Mouse (Mus musculus) testis, postnatal 10 days (tissue): ENCODE measurements around the gene B3galt6.

ENCODE experiments used
- DNase-seq: peaks from one replicate; pipeline ENCODE4 v3.0.0; 2021; ENCODE audit warnings: low spot score

Gene B3galt6

GRCm38 (mm10) chr4:155991211-155991907, 1.1 kb downstream of the B3galt6 start:
- DNase-seq = no peak

GRCm38 (mm10) chr4:155983788-155984187, 8.7 kb downstream of the B3galt6 start:
- no peak for DNase-seq

GRCm38 (mm10) chr4:155981436-155982082, 10.9 kb downstream of the B3galt6 start:
- DNase-seq = no peak

GRCm38 (mm10) chr4:155973239-155973638, 19.2 kb downstream of the B3galt6 start:
- DNase-seq = no peak

- DNase-seq = no peak
These were observed 19.8 kb downstream of the B3galt6 start for GRCm38 (mm10) chr4:155972651-155973050.

- DNase-seq = no peak
These were observed 22.2 kb downstream of the B3galt6 start for GRCm38 (mm10) chr4:155970286-155970685.

- DNase-seq = no peak
These were observed 23.3 kb downstream of the B3galt6 start for GRCm38 (mm10) chr4:155969043-155969653.

GRCm38 (mm10) chr4:155964396-155964795, 28.1 kb downstream of the B3galt6 start:
- no peak for DNase-seq

GRCm38 (mm10) chr4:155963106-155963505, 29.3 kb downstream of the B3galt6 start:
- DNase-seq = no peak

GRCm38 (mm10) chr4:155962167-155962971, 30.1 kb downstream of the B3galt6 start, which contains the start of gene C1qtnf12:
Gene C1qtnf12 (plus strand): TSS chr4:155962318.
- peak; percentile 63 for DNase-seq

- peak; percentile 85 for DNase-seq
These were observed 33.2 kb downstream of the B3galt6 start for GRCm38 (mm10) chr4:155959275-155959674.

- DNase-seq = no peak
These were observed 37.0 kb downstream of the B3galt6 start for GRCm38 (mm10) chr4:155955491-155955890.

GRCm38 (mm10) chr4:155947094-155947493, 45.4 kb downstream of the B3galt6 start:
- no peak for DNase-seq

- peak; percentile 52 for DNase-seq
These were observed 48.2 kb downstream of the B3galt6 start for GRCm38 (mm10) chr4:155944271-155944670.

GRCm38 (mm10) chr4:155943534-155944249, 48.8 kb downstream of the B3galt6 start, which contains the start of gene Ube2j2:
Gene Ube2j2 (plus strand): TSS chr4:155943831.
- peak; percentile 95 for DNase-seq

- peak; percentile 54 for DNase-seq
These were observed 49.4 kb downstream of the B3galt6 start for GRCm38 (mm10) chr4:155943049-155943452.
